Mouse (Mus musculus) liver, adult 2 months (tissue): Measurements from ENCODE around the gene Crocc.

Experiments used
- CTCF ChIP-seq: fragments of 200-500 bp; IDR thresholded peaks from 2 replicates; pipeline ENCODE4 v1.5.1; 2011; ENCODE audit warnings: low read depth, low read length, control low read depth
- POLR2A ChIP-seq: fragments of 200-500 bp; IDR thresholded peaks from 2 replicates; pipeline ENCODE4 v1.6.1; 2011; ENCODE audit warnings: low read length, control low read depth; ENCODE audit not compliant: insufficient read depth; ENCODE audit errors: extremely low read depth

DNA sequence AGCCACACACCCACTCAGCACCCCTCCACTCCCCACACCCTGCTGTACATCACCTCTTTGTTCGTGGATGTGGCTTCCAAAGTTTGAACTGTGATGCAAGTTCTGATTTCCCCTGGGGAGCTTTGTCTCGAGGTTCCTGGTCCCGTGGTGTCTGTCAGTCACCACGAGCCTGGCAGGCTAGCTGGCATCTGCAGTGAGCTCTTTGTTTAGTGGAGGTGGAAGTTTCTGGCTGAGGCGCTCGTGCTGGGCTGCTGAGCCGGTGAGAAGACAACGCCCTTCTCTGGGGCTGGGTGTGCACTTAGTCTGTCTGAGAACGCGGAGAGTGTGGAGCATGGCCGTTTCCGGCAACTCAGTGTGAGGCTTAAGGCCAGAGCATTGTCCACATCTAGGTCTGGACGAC is 88.7 kb downstream of the Crocc start:
- TF ChIP-seq CTCF = no peak
- TF ChIP-seq POLR2A = no peak
